12 mouse cellular contexts compared by ENCODE assay signal in genomic region chr5:66244043-66244660, GRCm38 (mm10). TPM values are rescaled to one million over a fixed set of nuclear protein-coding genes. Genes with fewer than 3 reads are reported as not detected.
DNase-seq lines count a peak whose midpoint lies in the region; ATAC-seq and TF ChIP-seq lines count a peak whose summit lies in the region.
"Had no signal": no experiment of that assay in that cellular context is flagged by ENCODE, and none has a peak within 500 bp of the region (broad histone marks: within the 10 kb centered on the region; RNA-seq: fewer than 3 reads in every experiment).

No protein-coding gene starts in this region.

- no peaks in the 10 kb centered on the region for H3K27me3 ChIP-seq in forebrain, embryonic 10.5 days (ENCODE audit: poor library complexity, severe bottlenecking)
- H3K27me3 ChIP-seq in hindbrain, embryonic 13.5 days: no peaks in the 10 kb centered on the region
- H3K27me3 ChIP-seq in midbrain, embryonic 16.5 days (ENCODE audit: control insufficient read depth, insufficient read depth, low read depth, low read length): no peaks in the 10 kb centered on the region
- H3K27me3 ChIP-seq: limb, embryonic 12.5 days had no signal

- no peak overlapping the region for H3K4me2 ChIP-seq in hindbrain, embryonic 13.5 days
- no peak overlapping the region for H3K4me2 ChIP-seq in midbrain, embryonic 16.5 days (ENCODE audit: low read length)
- H3K4me2 ChIP-seq: limb, embryonic 12.5 days had no signal

- no peaks in the 10 kb centered on the region; the same call in 1 of the 2 replicates for H3K9me3 ChIP-seq in forebrain, embryonic 10.5 days
- no peaks in the 10 kb centered on the region for H3K9me3 ChIP-seq in hindbrain, embryonic 13.5 days
- H3K9me3 ChIP-seq in midbrain, embryonic 16.5 days (replicated peaks; ENCODE audit: control insufficient read depth, low read length, poor library complexity, severe bottlenecking): no peaks in the 10 kb centered on the region
- H3K9me3 ChIP-seq: limb, embryonic 12.5 days had no signal

- TF ChIP-seq POLR2A in brain, embryonic 14.5 days (IDR thresholded peaks at IDR 0.05; ENCODE audit: borderline replicate concordance, extremely low read depth, insufficient read depth, insufficient read length, poor library complexity, severe bottlenecking): no peak

- no peaks in the 10 kb centered on the region for H3K36me3 ChIP-seq in forebrain, embryonic 10.5 days (replicated peaks)
- no peaks in the 10 kb centered on the region for H3K36me3 ChIP-seq in hindbrain, embryonic 13.5 days
- H3K36me3 ChIP-seq in midbrain, embryonic 16.5 days (ENCODE audit: control insufficient read depth, insufficient read depth, low read length): no peaks in the 10 kb centered on the region
- H3K36me3 ChIP-seq: limb, embryonic 12.5 days had no signal

- ATAC-seq in hindbrain, embryonic 13.5 days (ENCODE audit: low FRiP score): peak; percentile 71
- ATAC-seq in midbrain, embryonic 16.5 days: peak; percentile 83

- 26% methylated on average over 6 of the region's 6 CpGs for WGBS in forebrain, embryonic 10.5 days
- WGBS in hindbrain, embryonic 13.5 days: 39% methylated on average over 6 of the region's 6 CpGs
- WGBS in midbrain, embryonic 16.5 days: 13% methylated on average over 6 of the region's 6 CpGs

- H3K27ac ChIP-seq in forebrain, embryonic 10.5 days: peak overlapping the region; percentile 84
- H3K27ac ChIP-seq in hindbrain, embryonic 13.5 days: peak overlapping the region; percentile 71
- H3K27ac ChIP-seq in midbrain, embryonic 16.5 days (ENCODE audit: low read length): peak overlapping the region; percentile 70
- H3K27ac ChIP-seq: limb, embryonic 12.5 days; macrophage had no signal

- peak; percentile 81 for DNase-seq in brain, embryonic 14.5 days (ENCODE audit: low read depth)
- DNase-seq in forebrain, embryonic 10.5 days (ENCODE audit: extremely low spot score, low spot score): peak; percentile 41
- DNase-seq in heart, adult 11 months: no peak
- no peak for DNase-seq in left cerebral cortex, adult 9 months (ENCODE audit: low spot score in 2 of 2)
- DNase-seq in right cerebral cortex, postnatal 25 days: no peak
- DNase-seq: cerebellum, adult 11-12 months; thymus, postnatal 36 days had no signal

- H3K4me1 ChIP-seq in forebrain, embryonic 10.5 days: peaks cover 14% of the 10 kb centered on the region
- peaks cover 11% of the 10 kb centered on the region for H3K4me1 ChIP-seq in hindbrain, embryonic 13.5 days (replicated peaks)
- peaks cover 12% of the 10 kb centered on the region for H3K4me1 ChIP-seq in midbrain, embryonic 16.5 days (ENCODE audit: control insufficient read depth, insufficient read depth, low read length)
- H3K4me1 ChIP-seq: limb, embryonic 12.5 days had no signal

- H3K4me3 ChIP-seq in forebrain, embryonic 10.5 days: no peak overlapping the region
- H3K4me3 ChIP-seq in hindbrain, embryonic 13.5 days: no peak overlapping the region
- H3K4me3 ChIP-seq in midbrain, embryonic 16.5 days (ENCODE audit: low read depth, low read length): no peak overlapping the region
- H3K4me3 ChIP-seq: limb, embryonic 12.5 days had no signal

- H3K9ac ChIP-seq in hindbrain, embryonic 13.5 days: no peak overlapping the region
- no peak overlapping the region for H3K9ac ChIP-seq in midbrain, embryonic 16.5 days (ENCODE audit: low read depth, low read length)
- H3K9ac ChIP-seq: limb, embryonic 12.5 days had no signal

- TF ChIP-seq CTCF in brain, embryonic 14.5 days (IDR thresholded peaks at IDR 0.05; ENCODE audit: borderline replicate concordance, extremely low read depth, insufficient read depth, insufficient read length): no peak

RNA-seq across cellular contexts. Expression of gene Nsun7, which starts 15.5 kb away (rescaled TPM):
- polyA plus RNA-seq in brain, embryonic 14.5 days (2012; rRNA removed): 4.0 and 5.0 TPM in 2 replicates
- polyA plus RNA-seq in forebrain, embryonic 10.5 days (2016; fragmentation: Nextera tagmentation; extraction: Ambion mirVana): 0.34 and 0.64 TPM in 2 replicates
- 2.4 and 2.5 TPM in 2 replicates for polyA plus RNA-seq in hindbrain, embryonic 13.5 days (2015; fragmentation: Nextera tagmentation; extraction: Ambion mirVana)
- 2.6 and 2.9 TPM in 2 replicates for polyA plus RNA-seq in midbrain, embryonic 16.5 days (2015; fragmentation: Nextera tagmentation; extraction: Ambion mirVana)
- polyA plus RNA-seq: macrophage; small intestine, adult 2 months had no signal

Comparison
In these comparisons a context has a peak if more than half of its experiments do, and no peak if none do; other contexts are left out.
1. DNase-seq: peak in brain, embryonic 14.5 days (single experiment) and forebrain, embryonic 10.5 days (single experiment); none in heart, adult 11 months (single experiment), left cerebral cortex, adult 9 months (0 of 2) and right cerebral cortex, postnatal 25 days (single experiment).
2. Peak in every context shown above with its lines, with median percentiles within 50 percentile points of each other: H3K27ac ChIP-seq.